Mouse (Mus musculus) small intestine, adult 2 months (tissue): ENCODE measurements around the gene Nsl1. TPM values are rescaled to one million over a fixed set of nuclear protein-coding genes. Genes with fewer than 3 reads are reported as not detected.
"Not testable (repeated sequence)": the region's sequence is repeated elsewhere in the genome, so short reads cannot be mapped to it uniquely, and the experiment has no call there.

Experiments used
- H3K27ac ChIP-seq: fragments of 200-500 bp; 2 replicates; pipeline ENCODE4 v1.5.1; 2012; ENCODE audit warnings: low read depth, low read length, control low read depth, inconsistent platforms; ENCODE audit not compliant: insufficient read depth
- H3K27me3 ChIP-seq: fragments of 200-500 bp; 2 replicates; pipeline ENCODE4 v1.6.1; 2012; ENCODE audit warnings: mild to moderate bottlenecking, moderate library complexity, low read length, inconsistent platforms; ENCODE audit not compliant: control insufficient read depth, insufficient read depth
- H3K36me3 ChIP-seq: fragments of 200-500 bp; 2 replicates; pipeline ENCODE4 v1.6.1; 2012; ENCODE audit warnings: mild to moderate bottlenecking, low read length, control low read depth, inconsistent platforms; ENCODE audit not compliant: control insufficient read depth, insufficient read depth
- H3K4me1 ChIP-seq: fragments of 200-500 bp; 2 replicates; pipeline ENCODE4 v1.6.1; 2012; ENCODE audit warnings: low read length, inconsistent platforms, mixed read lengths; ENCODE audit not compliant: control insufficient read depth, insufficient read depth, insufficient read length
- H3K4me3 ChIP-seq: fragments of 200-500 bp; 2 replicates; pipeline ENCODE4 v1.5.1; 2012; ENCODE audit warnings: low read depth, mild to moderate bottlenecking, control low read depth, inconsistent platforms, low read length, moderate library complexity
- CTCF ChIP-seq: fragments of 200-500 bp; IDR thresholded peaks from 2 replicates; pipeline ENCODE4 v1.5.1; 2012; ENCODE audit warnings: low read depth, mild to moderate bottlenecking, control low read depth, inconsistent platforms, low read length, moderate library complexity, mixed read lengths; ENCODE audit not compliant: insufficient replicate concordance, insufficient read length; ENCODE audit errors: extremely low read depth
- POLR2A ChIP-seq: fragments of 200-500 bp; IDR thresholded peaks from 2 replicates; pipeline ENCODE4 v1.6.1; 2012; ENCODE audit warnings: low read depth, mild to moderate bottlenecking, control low read depth, inconsistent platforms, low read length, moderate library complexity
- WGBS: fragments of 180-500 bp; shearing (Covaris S2); methylation state at CpG from one replicate; pipeline ENCODE4 v1.1.7; 2018; 5-methylcytosine and 5-hydroxymethylcytosine counted together
- polyA plus RNA-seq: library from polyadenylated mRNA; depleted of rRNA; stranded (reverse); fragments of >200 nt; gene quantifications from 2 replicates; pipeline ENCODE4 v1.2.3, GENCODE M21; 2012

The Nsl1 gene
- polyA plus RNA-seq, 1 experiment: 1.4 TPM

DNA sequence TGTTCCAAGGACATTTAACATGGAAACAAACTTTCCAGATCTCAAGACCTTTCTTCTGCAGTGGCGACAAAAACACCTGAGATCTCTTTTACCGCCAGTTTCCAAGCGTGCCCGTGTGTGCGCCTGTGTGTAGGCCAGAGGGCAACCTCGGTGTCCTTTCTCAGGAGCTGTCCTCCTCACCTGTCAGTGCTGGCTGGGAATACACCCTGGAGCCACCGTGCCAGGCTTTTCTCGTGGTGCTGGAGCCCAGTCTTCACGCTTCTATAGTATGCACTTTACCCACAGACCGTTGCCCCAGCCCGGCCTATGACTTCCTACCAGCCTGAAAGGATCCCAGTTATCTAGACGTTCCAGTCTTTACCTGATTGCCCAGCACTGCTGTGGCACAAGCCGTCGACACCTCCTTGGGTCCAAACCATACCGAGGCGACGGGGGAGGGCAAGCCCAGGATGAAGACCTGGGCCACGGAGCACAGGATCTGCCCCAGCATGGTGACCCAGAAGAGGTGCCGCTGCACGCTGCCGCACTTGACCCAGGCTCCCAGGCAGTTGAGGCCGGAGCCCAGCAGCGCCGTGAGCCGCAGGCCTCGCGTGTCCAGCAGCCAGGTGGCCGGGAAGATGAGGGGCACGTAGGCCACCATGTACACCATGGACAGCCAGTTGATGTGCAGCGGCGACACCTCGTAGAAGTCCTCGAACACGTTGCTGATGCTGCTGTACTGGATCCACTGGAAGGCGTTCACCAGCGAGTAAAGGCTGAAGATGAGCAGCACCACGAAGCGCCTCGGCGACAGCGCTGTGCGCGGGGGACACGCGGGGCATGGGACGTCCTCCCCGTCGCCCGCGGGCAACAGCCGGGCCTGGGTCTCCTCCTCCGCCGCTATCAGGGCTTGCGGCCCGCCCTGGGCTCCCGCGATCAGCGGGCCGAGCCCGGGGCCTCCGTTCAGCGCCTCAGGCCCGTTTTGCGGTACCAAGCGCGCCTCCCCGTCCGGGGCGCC, 37.5 kb upstream of the Nsl1 start:
- Histone ChIP-seq H3K36me3 (peaks cover 10% of the 10 kb centered on the region), H3K4me3 (peak overlapping the region; percentile 94), H3K27ac (peak overlapping the region; percentile 12), H3K27me3 (no peaks in the 10 kb centered on the region), H3K4me1 (peaks cover 15% of the 10 kb centered on the region; the same call in 1 of the 2 replicates)
- WGBS: 2% methylated on average over 69 of the region's 69 CpGs
- TF ChIP-seq POLR2A (no peak), CTCF (no peak)

- TF ChIP-seq CTCF: no peak; the same call in 1 of the 2 replicates
- TF ChIP-seq POLR2A: peak; percentile 95
- Histone ChIP-seq H3K27me3 (no peaks in the 10 kb centered on the region), H3K36me3 (peaks cover 5% of the 10 kb centered on the region), H3K27ac (peak within 1 kb of the TSS; percentile 64), H3K4me1 (peaks cover 15% of the 10 kb centered on the region; the same call in 1 of the 2 replicates), H3K4me3 (peak within 1 kb of the TSS; percentile 94)
- under 1% methylated on average over 50 of the region's 50 CpGs for WGBS
These were observed 36.6 kb upstream of the Nsl1 start, which contains the start of gene Flvcr1 for GRCm38 (mm10) chr1:191026021-191026713. Flvcr1 (minus strand) TSS chr1:191026158.

- Histone ChIP-seq H3K4me3 (no peak overlapping the region), H3K27ac (peak overlapping the region; percentile 78), H3K36me3 (no peaks in the 10 kb centered on the region), H3K4me1 (peaks cover 11% of the 10 kb centered on the region; the same call in 1 of the 2 replicates), H3K27me3 (no peaks in the 10 kb centered on the region)
- TF ChIP-seq CTCF: no peak
- TF ChIP-seq POLR2A: no peak
- WGBS: 56% methylated on average over 10 of the region's 10 CpGs
These were observed 32.6 kb upstream of the Nsl1 start for GRCm38 (mm10) chr1:191030182-191030581.

GRCm38 (mm10) chr1:191030922-191031425, 31.8 kb upstream of the Nsl1 start:
- WGBS: 71% methylated on average over 6 of the region's 6 CpGs
- H3K4me3 ChIP-seq, H3K27ac ChIP-seq, H3K36me3 ChIP-seq, H3K4me1 ChIP-seq, H3K27me3 ChIP-seq: not testable (repeated sequence)

DNA sequence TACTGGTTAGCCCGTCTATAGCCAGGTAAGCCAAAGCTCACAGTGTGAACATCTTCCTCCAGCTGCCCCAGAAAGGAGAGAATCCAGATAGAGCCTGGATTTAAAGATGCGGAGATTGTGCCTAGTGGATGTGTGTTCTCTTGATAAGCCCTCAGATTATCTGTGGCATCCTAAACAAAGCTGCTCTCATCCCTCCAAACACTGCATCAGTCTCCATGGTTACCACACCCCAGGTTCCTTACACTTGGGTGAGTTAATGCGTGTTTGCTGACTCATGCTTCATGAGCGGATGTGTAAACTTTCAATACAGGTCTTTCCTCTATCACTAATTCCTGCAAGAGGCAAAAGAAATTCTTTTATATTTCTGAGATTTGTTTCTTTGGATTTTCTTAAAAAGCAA, 27.2 kb upstream of the Nsl1 start:
- H3K4me3 ChIP-seq: no peak overlapping the region
- H3K4me1 ChIP-seq: peaks cover 4% of the 10 kb centered on the region; the same call in 1 of the 2 replicates
- no peaks in the 10 kb centered on the region for H3K27me3 ChIP-seq
- WGBS: 44% methylated on average over 4 of the region's 4 CpGs
- no peaks in the 10 kb centered on the region for H3K36me3 ChIP-seq
- no peak for TF ChIP-seq CTCF
- TF ChIP-seq POLR2A: no peak
- no peak overlapping the region for H3K27ac ChIP-seq

DNA sequence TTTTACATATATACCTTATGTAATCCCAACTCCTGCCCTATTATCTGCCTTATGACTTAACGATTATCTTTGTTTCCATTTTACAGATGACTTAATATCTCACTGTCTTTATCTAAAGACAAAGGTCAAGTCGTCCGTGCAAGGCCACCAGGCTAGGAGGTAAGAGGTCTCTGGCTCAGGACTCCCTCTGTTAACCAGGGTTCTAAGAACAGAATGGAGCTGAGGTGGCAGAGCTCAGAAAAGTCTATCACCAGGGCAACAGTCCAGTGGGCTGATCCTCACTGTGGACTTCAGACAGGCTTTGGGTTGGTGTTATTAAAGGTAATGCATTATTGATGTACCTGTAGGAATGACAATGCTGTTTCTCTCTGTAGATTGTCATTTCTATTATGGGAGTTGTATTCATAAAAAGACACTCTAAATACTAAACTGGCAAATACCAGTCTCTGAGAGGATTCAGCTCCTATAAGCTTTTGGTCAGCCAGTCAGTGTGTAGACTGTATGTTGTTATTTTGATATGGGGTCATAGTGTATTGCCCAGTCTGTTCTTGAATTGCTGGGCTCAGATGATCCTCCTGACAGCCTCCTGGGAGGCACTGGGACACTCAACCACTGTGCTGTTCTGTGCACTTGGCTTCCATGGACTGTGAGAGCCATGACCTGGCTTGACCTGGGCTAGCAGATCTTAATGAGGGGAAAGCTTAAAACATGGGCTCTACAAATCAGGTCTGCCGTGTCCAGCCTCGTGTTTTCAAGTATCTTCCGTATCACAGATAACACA, 26.1 kb upstream of the Nsl1 start, which contains the start of gene Spata45:
Spata45 (plus strand) TSS at position 86 of the 781 bp plus-strand sequence.
- TF ChIP-seq CTCF: no peak
- no peak for TF ChIP-seq POLR2A
- Histone ChIP-seq H3K27ac (peak within 1 kb of the TSS; percentile 55), H3K27me3 (no peaks in the 10 kb centered on the region), H3K4me3 (no peak within 1 kb of the TSS), H3K36me3 (no peaks in the 10 kb centered on the region), H3K4me1 (peaks cover 4% of the 10 kb centered on the region; the same call in 1 of the 2 replicates)
- whole genome bisulfite sequencing: 46% methylated on average over 6 of the region's 6 CpGs
